Mouse (Mus musculus) cortical plate, adult 2 months (tissue): ENCODE measurements at regions not wholly inside any gene's neighbourhood (a gene's known extent, or its start where the extent isn't known, plus 50 kb on each side); places are given as distances from the start of the nearest gene placed in this dataset.

Experiments
- CTCF ChIP-seq: fragments of 200-500 bp; IDR thresholded peaks from 2 replicates; pipeline ENCODE4 v1.5.1; 2011; ENCODE audit warnings: mild to moderate bottlenecking, control low read depth, low read length; ENCODE audit not compliant: insufficient read depth; ENCODE audit errors: extremely low read depth
- POLR2A ChIP-seq: fragments of 200-500 bp; IDR thresholded peaks from 2 replicates; pipeline ENCODE4 v1.6.1; 2011; ENCODE audit warnings: mild to moderate bottlenecking, low read length, control low read depth; ENCODE audit not compliant: insufficient read depth; ENCODE audit errors: extremely low read depth

DNA sequence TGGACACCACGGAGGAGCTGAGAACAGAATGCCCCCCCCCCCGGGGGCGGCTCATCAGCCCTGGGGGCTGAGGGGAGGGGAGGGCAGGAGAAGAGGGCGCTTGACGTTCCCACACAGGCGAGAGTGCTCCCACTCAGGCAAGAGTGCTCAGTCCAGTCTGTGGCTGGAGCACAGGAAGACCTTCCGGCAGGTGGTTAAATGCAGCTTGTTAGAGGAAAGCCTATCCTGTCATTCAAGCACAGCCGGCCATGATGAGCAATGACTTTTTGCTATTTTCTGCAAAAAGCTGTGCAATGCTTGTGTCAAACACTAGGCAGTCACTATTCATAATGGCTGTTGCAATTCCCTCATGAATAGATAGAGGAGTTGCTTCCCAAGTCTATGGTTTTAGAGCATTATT is 1149.1 kb downstream of the 4930447A16Rik start:
- TF ChIP-seq CTCF (no peak), POLR2A (no peak)
